Mouse (Mus musculus): Measurements from ENCODE around the gene Trim66. TPM values are rescaled to one million over a fixed set of nuclear protein-coding genes. Genes with fewer than 3 reads are reported as not detected.

Gene Trim66
- total RNA-seq (2022): under 1 TPM; 0.13 to 0.37 (median 0.15) TPM

- no peak for DNase-seq (ENCODE audit: low spot score)
Observed at GRCm38 (mm10) chr7:109508034-109508433, at the start of gene Trim66. TSS of gene Trim66 (minus strand) at chr7:109508134.

GRCm38 (mm10) chr7:109546726-109547125 lies 38.8 kb upstream of the Trim66 start:
- no peak for DNase-seq (ENCODE audit: low spot score)

DNA sequence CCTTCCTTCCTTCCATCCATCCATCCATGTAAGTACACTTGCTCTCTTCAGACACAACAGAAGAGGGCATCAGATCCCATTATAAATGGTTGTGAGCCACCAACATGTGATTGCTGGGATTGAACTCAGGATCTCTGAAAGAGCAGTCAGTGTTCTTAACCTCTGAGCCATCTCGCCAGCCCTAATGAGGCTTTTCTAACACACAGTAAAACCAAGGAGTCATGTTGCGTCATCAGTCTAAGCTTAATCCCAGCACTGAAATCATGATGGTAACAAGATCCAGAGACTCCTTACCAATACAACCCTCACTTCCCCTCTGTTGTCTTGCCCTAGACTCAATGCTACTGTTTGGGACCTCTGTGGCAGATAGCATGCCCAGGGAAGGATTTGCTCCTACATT lies 38.3 kb upstream of the Trim66 start:
- no peak for DNase-seq (ENCODE audit: low spot score)

DNA sequence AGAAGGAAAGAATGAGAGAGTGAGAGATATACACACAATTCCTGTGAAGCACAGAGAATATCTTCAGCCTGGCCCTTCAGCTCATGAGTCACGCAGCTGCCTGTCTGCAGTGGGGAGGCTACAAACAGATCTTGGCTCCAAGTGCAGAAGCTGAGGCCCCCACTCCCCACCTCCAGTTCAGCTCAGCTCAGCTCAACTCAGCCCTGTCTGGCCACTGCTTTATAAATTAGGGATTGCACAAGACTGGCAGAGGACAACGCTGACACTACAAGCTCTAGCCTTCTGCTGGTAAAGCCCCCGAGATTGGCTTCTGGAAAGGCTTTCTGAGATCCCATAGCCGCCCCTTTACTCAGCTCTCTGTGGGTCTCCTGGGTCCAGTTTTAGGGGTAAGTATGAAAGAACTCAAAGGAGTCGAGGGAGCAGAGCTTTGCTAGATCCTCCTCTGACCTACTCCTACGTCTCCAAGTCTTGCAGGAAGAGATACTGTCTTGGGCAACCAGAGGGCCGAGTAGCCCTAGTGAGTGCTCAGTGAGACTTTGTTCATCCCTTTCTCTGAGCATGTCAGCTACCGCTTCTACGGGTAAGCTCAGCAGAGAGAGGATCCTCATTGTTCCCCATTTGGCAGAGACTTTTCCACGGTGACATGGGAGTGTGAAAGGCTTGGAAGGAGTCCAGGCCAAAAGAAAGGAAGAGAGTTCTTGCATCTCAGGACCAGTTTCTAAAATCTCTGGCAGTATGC lies 37.5 kb upstream of the Trim66 start:
- no peak for DNase-seq (ENCODE audit: low spot score)

GRCm38 (mm10) chr7:109544792-109545191 lies 36.9 kb upstream of the Trim66 start:
- no peak for DNase-seq (ENCODE audit: low spot score)

- DNase-seq (ENCODE audit: low spot score): no peak
Observed at GRCm38 (mm10) chr7:109542364-109542628, 34.4 kb upstream of the Trim66 start.

GRCm38 (mm10) chr7:109541609-109542363 lies 33.9 kb upstream of the Trim66 start:
- peak; percentile 68 for DNase-seq (ENCODE audit: low spot score)

- DNase-seq (ENCODE audit: low spot score): no peak
Observed at GRCm38 (mm10) chr7:109540902-109541301, 33.0 kb upstream of the Trim66 start.

DNA sequence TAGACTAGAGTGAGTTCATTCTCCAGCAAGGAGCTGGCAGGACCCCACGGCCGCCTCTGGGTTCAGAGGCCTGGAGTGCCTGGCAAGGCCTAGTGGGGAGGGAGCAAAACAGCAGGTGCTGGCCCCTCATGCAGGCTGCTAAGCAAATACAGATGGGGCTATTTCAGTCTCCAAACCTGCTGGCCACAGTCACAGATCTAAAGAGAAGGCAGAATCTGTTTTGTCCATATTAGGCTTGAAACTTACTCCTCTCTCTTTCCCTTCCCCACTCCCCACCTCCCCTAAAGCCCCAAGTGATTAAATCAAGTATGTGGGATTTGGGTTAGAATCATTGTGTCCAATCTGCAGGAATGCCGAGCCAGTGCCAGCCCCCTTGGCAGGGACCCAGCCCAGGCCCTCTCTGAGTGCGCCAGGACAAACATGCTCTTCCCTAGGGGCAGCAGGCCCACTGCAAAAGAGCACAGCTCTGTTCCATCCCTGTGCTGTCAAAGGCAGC lies 28.6 kb upstream of the Trim66 start:
- DNase-seq (ENCODE audit: low spot score): no peak

- no peak for DNase-seq (ENCODE audit: low spot score)
Observed at GRCm38 (mm10) chr7:109534921-109535320, 27.0 kb upstream of the Trim66 start.

DNA sequence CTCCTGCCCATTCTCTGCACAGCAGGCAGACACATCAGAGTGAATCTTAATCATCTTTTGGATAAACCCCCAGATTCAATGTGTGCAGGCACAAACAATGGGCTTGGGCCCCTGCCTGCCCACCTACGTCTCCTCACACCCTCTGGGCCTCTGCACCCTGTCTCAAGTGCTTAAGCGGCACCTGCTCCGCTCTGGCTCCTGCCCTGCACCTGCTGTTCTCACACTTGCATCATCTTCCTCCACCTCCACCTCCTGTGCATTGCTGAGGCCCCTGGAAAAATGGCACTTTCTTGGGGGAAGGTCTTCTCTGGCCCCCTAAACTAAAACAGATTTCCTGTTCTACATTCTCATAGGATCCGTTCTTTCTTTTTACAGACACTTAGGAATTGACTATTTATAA lies 26.0 kb upstream of the Trim66 start:
- no peak for DNase-seq (ENCODE audit: low spot score)

- DNase-seq (ENCODE audit: low spot score): no peak
Observed at GRCm38 (mm10) chr7:109533129-109533528, 25.2 kb upstream of the Trim66 start.

DNA sequence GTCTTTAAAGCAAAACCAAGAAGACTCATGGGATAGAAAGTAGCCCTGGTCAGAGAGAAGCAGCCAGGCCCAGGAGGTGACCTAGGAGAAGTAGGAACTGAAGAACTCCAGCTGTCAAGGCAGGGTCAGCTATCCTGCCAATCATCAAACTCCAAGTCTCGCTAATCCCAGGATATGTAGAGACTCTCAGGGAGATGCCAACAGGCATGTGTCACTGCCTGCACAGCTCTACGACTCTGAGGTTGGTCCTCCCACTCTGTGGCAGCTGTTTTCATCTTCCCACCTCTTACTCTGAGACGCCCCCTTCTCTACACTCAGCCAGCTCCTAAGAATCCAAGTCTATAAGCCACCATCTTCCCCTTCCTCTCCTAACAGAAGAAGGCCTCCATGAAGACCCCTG lies 24.8 kb upstream of the Trim66 start:
- DNase-seq (ENCODE audit: low spot score): no peak

- no peak for DNase-seq (ENCODE audit: low spot score)
Observed at GRCm38 (mm10) chr7:109531501-109531900, 23.6 kb upstream of the Trim66 start.

DNA sequence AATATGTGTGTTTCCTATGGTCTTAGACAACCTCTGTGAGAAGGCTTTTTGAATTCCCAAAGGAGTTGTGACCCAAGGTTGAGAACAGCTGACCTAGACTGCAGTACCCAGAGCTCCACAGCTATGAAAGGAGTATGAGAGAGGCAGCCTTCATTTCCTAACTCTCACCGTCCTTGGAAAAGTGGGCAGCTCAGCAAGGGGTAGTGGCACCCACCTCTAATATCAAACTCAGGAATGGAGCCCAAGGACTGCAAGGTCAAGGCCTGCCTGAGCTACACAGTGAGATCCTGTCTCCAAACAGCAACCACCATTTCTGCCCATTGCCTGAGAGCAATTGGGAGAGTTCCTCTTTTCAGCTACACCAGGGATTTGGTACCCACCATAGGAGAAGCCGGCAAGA lies 21.8 kb upstream of the Trim66 start:
- no peak for DNase-seq (ENCODE audit: low spot score)

GRCm38 (mm10) chr7:109528356-109528755 lies 20.4 kb upstream of the Trim66 start:
- DNase-seq (ENCODE audit: low spot score): peak; percentile 68

GRCm38 (mm10) chr7:109527536-109527935 lies 19.6 kb upstream of the Trim66 start:
- DNase-seq (ENCODE audit: low spot score): no peak

GRCm38 (mm10) chr7:109525740-109526663 lies 18.1 kb upstream of the Trim66 start:
- no peak for DNase-seq (ENCODE audit: low spot score)

- no peak for DNase-seq (ENCODE audit: low spot score)
Observed at GRCm38 (mm10) chr7:109524763-109525162, 16.8 kb upstream of the Trim66 start.

DNA sequence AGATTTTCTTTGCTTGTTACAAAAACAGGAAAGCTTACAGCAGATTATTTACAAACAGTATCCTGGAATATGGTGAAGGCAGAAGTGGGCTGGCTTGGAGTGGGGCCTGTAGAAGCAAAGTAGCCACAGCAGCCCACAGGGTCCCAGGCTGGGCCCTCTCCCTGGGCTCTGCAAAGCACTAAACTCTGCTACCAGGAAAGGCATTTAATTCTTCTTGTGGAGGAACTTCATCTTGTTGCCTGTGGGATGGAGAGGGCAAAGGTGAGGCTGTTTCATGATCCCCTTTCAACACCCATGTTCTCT lies 16.5 kb upstream of the Trim66 start:
- DNase-seq (ENCODE audit: low spot score): no peak

DNA sequence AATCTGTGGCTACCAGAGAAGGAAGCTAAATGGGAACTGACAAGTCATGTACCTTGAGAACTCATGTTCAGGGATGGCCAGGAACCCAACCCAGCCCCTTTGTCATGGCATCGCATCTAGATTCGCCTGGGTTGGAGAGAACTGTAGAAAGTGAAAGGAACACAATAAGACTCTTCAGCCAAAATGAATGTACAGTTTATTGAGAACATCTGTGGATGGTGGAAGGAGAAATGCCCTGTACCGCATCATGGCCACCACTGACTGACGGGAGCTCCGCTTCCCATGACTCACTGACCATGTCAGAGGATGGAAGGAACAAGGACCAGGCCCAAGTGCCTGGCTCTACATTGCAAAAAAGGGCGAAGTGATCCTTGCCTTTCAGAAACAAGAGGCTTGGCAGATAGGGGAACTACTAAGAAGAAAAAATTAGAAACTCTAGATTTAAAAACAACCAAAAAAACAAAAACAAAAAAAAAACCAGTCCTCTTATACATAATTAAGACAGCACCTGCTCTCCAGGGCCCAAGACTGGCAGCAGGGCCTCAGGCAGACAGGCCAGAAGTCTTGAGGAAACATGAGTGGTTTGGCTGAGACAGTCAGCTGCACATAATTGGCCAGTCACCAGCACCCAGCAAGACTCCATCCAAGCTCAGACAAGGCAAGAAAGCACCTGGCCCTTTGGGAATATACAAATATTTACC lies 16.0 kb upstream of the Trim66 start:
- DNase-seq (ENCODE audit: low spot score): no peak

DNA sequence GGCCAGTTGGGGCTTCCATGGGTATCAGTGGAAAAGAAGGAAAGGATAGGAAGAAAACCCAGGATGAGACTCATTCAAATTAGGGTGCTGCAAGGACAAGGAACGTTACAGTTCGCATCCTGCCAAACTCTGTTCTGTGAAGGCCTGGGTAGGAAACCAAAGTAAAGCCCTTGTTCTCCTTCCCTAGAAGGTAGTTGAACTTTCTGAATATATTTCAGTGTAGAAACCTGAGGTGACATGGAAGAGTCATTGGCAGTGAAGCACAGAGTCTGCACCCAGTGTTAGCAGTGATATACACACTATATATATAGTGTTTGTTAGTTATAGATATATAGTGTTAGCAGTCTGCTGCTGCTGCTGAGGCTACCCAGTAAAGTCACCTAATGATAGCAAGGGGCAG lies 15.4 kb upstream of the Trim66 start:
- no peak for DNase-seq (ENCODE audit: low spot score)
